Mouse (Mus musculus): ENCODE data around the gene Ptpn12.
A peak's percentile ranks its signal among the peaks of the same experiment; 100 is the strongest.
"Not testable (repeated sequence)": the region's sequence is repeated elsewhere in the genome, so short reads cannot be mapped to it uniquely, and the experiment has no call there.

The Ptpn12 gene

GRCm38 (mm10) chr5:20950855-20951650, 104.7 kb downstream of the Ptpn12 start:
- DNase-seq, result no peak

DNA sequence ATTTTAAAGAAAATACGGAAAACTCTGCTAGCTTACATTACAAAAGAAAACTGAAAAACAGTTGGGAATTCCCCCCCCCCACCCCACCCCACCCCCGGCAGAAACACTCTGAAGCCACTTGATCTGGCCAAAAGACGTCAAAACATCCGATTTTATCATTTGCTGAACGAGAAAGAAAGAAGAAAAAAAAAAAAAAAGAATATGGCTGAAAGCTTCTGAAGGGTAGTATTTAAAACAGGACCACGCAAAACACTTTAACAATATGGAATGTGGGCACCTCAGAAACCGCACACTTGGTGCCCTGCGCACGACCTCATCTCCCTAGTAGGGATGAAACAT, 105.2 kb downstream of the Ptpn12 start:
- DNase-seq, result no peak

- no peak for DNase-seq
Measured at GRCm38 (mm10) chr5:20950093-20950492, 105.6 kb downstream of the Ptpn12 start.

DNA sequence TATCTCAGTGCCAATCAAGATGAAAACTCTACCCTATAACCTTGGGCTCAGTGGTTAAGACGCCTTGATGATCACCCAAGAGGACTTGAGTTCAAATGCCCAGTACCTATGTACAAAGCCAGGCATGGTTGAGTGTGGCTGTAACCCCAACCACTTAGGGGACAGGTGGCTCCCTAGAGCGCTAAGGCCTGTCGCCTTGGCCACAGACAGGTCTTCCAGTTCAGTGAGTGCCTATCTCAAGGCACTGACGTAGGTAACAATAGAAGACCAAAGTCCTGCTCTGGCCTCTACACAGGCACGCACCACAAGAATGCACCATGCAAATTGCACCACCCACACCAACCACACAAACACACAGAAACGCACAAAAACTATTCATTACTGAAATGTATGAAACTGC, 108.8 kb downstream of the Ptpn12 start:
- peak; percentile 53 for DNase-seq

GRCm38 (mm10) chr5:20944961-20945748, 110.6 kb downstream of the Ptpn12 start:
- no peak for DNase-seq

GRCm38 (mm10) chr5:20943791-20944190, 111.9 kb downstream of the Ptpn12 start:
- DNase-seq, result not testable (repeated sequence)

DNA sequence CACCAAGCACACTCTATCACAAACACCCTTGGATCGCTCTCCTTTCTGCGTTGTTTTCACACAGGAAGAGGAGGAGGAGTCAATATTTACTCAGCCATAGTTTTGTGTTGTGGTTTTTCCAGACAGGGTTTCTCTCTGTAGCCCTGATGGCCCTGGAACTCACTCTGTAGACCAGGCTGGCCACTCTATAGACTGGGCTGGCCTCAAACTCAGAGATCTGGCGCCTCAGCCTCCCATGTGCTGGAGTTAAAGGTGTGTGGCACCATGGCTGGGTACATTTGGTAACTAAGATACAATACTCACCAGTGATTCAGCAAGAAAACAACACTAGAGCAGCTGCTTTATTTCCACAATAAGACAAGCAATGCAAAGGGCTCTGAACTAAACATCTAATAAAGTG, 113.2 kb downstream of the Ptpn12 start:
- DNase-seq, result no peak

- peak; percentile 73 for DNase-seq
Measured at GRCm38 (mm10) chr5:20941205-20941604, 114.5 kb downstream of the Ptpn12 start.

DNA sequence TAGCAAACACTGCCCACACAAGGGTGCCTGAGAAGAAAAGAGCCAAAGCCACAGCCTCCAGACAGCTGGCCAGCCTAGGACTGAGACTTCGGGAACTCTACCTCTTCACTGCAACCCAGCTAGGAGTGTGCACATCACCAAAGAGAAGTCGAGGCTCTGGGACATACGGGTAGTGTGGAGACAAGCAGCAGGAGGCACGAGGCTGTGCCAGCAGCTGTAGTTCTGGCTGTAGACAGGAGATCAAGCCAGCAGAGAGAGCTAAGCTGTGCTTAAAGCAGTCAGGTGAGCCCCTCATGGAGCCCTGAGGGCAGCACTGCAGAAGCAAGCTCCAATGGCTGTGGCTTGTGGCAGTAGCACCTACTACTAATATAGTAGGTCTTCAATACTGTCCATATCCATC, 115.0 kb downstream of the Ptpn12 start:
- DNase-seq, result peak; percentile 54

GRCm38 (mm10) chr5:20940040-20940571, 115.6 kb downstream of the Ptpn12 start:
- DNase-seq, result no peak

DNA sequence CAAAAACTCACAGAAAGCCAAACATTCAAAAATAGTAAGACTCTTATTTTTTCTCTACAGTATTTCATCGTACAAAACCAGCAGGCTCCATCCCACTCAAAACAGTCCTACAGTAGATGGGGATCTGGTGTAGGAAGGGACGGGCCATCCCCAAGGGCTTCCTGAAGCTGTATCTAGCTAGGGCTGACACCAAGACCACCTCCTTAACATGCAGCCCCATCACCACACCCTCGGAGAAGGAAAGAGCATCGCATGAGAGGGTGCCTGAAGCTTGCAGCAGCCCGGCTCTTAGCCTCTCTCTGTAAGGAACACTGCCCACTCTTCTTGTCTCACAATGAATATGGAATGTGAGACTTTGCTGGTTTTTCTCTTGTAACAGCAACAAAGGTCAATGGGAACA, 117.2 kb downstream of the Ptpn12 start:
- no peak for DNase-seq
